Mouse (Mus musculus) embryo, embryonic 10 days (tissue): ENCODE results near the gene Naa40.

Source experiments
- DNase-seq: peaks from one replicate; pipeline ENCODE4 v3.0.0-alpha.2; 2015; ENCODE audit warnings: low spot score

The Naa40 gene

GRCm38 (mm10) chr19:7181496-7181895 lies 59.5 kb downstream of the Naa40 start:
- DNase-seq, result no peak

GRCm38 (mm10) chr19:7180756-7181405 lies 60.1 kb downstream of the Naa40 start:
- DNase-seq, result no peak

GRCm38 (mm10) chr19:7178841-7179452 lies 62.0 kb downstream of the Naa40 start:
- DNase-seq, result no peak

- no peak for DNase-seq
These were observed 63.0 kb downstream of the Naa40 start for GRCm38 (mm10) chr19:7177804-7178511.

- no peak for DNase-seq
These were observed 64.8 kb downstream of the Naa40 start for GRCm38 (mm10) chr19:7176041-7176696.
